Mouse (Mus musculus): ENCODE results near the gene Pax9.

- TF ChIP-seq ZC3H11A (IDR thresholded peaks at IDR 0.05; ENCODE audit: borderline replicate concordance, low read depth, low read length) (no peak), MAFK (IDR thresholded peaks at IDR 0.05; ENCODE audit: insufficient read depth, low read depth, low read length) (no peak)
Measured at GRCm38 (mm10) chr12:56697785-56698184, 6.2 kb downstream of the Pax9 start.

Measured in ES-E14 (cell line).